Mouse (Mus musculus) CH12F3 (cell line): ENCODE measurements around the gene Gm20388.

ENCODE experiments used
- in situ Hi-C: fragments of 300-500 bp; cut with MboI; formaldehyde crosslinking; loops from 2 replicates; pipeline ENCODE4 v1.14.3; 2020; ENCODE audit warnings: low sequenced_read_pairs

Gene Gm20388

DNA sequence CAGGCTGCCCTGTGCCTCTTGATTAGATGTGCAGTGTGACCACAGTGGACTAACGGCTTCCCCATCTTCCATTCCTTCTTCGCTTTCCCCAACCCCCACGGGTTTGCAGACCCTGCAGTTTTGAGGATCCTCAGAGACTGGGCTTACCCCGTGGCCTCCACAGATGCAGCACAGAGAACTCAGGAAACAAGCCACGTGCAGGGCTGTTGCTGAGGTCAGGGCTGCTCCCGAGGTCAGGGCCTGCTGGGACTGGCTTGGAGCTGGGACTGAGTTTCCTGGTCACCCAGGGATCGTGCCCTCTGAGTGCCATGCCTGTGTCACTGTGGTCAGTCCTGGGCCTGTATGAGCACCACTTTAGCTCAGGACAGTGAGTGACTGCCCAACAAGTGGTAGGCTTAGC, 2554.3 kb downstream of the Gm20388 start:
- in situ Hi-C loops = no loop called here

DNA sequence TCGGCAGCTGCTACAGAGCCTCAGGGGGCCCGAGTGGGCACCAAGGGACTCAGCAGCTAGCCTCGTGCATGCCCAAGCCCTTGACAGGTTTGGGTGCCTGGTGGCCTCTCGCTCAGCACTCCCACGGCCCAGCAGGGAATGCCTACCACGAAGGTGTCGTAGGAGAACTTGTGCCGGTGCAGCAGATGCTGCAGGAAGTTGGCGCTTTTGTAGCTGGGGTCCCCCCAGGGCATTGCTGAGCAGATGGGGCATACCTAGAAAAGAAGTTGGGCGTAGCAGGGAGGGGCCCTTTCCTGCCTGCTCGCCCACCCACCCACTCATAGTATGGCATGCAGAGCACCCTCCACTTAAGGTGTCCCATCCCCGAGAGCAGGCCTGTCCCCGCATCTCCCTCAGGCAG, 2557.2 kb downstream of the Gm20388 start:
- in situ Hi-C loops = no loop called here

- in situ Hi-C loops = no loop called here
Observed at GRCm38 (mm10) chr8:122469407-122469806, 2558.8 kb downstream of the Gm20388 start.

DNA sequence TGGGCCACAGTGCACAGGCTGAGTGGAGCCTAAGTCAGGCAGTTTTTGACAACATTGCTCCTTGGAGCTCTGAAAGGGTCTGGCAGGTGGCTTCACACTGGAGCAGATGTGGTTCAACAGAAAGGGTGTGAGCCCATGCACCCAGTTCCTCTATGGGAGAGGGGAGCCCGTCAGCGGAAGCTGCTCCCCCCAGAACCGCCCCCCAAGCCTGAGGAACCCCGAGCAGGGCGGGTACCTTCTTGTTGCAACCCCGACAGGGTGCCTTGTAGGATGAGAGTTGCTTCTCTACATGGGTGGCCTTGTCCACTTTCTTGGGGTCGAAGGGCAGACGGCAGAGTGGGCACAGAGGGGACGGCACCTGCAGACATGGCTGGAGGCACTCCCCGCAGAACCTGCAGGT, 2559.3 kb downstream of the Gm20388 start:
- in situ Hi-C loops = no loop called here

DNA sequence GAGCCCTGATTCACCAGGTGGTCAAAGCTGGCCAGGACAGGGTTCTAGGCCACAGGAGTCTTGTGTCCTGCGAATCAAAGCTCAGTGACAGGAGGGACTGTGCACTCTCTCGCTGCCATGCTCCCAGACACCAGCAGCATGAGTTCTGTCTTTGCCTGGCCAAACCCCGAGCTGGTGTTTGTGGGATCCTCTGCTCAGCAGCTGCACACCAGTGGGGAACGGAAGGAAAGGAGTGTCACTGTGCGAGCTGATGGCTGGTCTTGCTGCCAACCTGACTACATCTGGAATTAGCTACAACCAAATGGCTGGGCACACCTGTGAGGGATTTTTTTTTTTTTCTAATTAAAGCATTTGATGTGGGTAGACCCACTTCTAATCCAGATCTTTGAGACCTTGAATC, 2560.1 kb downstream of the Gm20388 start:
- in situ Hi-C loops = no loop called here

DNA sequence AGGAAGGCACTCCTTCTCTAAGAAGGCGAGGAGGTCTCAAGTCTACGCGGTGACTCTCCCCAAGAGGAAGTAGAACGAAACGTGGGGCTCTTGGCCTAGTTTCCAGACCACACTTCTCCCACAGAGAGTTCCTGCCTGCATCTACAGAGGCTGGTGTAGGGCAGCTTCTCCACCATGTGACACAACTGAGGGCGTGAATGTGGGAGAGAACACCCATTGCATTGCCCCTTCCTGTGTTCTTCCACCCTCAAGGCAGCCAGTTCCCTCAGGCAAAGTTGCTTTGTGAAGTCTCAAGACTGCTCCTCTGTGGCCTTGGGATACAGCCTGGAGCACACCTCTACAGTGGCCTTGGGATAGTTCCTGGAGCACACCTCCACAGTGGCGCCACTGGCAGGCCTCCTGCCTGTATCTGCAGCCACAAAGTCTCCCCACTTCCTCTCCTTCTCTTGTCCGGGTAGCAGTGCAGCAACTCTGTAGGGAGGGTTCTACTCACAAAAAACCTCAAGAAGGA, 2563.3 kb downstream of the Gm20388 start:
- in situ Hi-C loops = no loop called here

- in situ Hi-C loops = no loop called here
Observed at GRCm38 (mm10) chr8:122474951-122475560, 2564.4 kb downstream of the Gm20388 start.

DNA sequence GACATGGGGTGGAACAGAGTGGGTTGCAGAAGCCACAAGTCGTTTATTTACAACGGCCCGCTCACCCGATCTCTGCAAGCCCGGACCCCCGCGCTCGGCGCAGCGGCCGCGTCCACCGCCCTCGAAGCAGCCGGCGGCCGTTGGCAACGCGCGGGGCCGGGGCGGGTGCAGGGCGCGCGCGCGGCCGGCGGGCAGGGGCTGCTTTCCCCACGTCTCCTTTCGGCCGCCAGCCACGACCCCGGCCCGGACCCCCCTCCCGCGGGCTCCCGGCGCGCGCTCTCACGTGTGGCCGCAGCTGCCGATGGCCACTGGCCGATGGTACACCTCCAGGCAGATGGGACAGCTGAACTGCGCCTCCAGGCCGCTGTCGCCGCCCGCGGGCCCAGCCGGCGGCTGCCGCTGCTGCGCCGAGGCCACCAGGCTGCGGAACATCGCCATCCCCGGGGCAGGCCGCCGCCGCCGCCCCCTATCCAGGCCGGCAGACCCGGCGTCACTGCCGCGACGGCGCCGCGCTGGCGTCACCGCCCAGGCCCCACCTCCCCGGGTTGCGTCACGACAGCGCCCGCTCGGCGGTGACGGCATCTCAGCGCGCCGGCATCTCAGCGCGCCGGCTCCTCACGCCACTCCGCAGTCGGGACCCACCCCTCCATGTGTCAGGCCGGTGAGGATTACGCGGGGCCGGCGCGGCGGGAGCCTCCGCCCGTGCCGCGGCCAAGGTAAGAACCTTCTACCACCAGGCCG, 2565.1 kb downstream of the Gm20388 start, which contains the start of the genes Rnf166 and Ctu2:
TSS of gene Rnf166 (minus strand) at position 485 of the 741 bp plus-strand sequence.
TSS of gene Ctu2 (plus strand) at position 564 of the 741 bp plus-strand sequence.
- in situ Hi-C loops = no loop called here

DNA sequence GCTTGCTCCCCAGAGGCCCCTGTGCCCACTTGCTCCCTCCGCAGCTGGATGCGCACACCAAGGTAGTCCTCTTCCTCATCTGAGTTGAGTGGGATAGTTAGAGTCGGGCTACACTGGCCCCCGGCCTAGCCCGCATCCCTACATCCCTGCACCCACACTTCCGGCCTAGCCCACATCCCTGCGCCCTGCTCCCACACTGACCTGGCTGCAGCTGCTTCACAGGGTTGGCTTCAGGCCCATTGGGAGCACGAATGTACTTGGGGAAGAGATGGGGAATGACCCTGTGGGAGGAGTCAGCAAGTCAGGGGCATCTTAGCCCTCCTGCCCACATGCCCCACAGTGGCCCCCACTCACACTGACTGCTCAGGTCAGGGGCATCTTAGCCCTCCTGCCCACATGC, 2571.8 kb downstream of the Gm20388 start:
- in situ Hi-C loops = no loop called here

DNA sequence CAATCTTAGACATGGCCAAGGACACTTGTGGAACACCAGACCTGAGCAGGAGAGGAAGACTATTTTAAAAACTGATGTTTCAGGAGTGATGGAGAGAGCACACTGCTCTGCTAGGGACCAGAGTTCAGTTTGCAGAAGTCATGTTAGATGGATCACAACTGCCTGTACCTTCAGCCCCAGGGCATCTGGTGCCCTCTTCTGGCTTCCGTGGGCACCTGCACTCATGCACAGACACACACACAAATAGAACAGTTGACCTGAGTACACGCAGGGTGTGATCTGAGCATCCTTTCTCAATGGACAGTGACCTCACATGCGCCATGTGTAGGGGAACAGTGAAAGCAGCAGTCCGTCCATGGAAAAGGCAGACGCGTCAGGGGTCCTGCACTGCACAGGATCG, 2573.2 kb downstream of the Gm20388 start:
- in situ Hi-C loops = no loop called here

DNA sequence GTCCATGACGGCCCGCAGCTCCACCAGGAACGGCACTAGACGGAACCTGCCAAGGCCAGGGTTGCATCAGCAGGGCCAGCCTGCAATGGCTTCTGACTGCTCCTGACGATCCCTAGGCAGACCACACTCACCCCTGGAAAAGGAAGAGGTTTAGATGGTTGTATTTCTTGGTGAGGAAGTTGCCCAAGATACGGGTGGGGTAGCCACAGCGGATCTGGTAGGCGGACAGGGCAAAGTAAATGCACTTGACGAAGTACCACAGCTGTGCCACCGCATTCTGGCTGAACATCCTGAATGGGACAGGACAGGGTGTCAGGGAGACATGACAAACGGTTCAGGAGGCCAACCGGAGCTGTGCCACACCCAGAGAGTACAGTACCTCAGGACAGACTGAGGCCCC, 2574.2 kb downstream of the Gm20388 start:
- in situ Hi-C loops = no loop called here

GRCm38 (mm10) chr8:122488387-122488786, 2577.7 kb downstream of the Gm20388 start:
- in situ Hi-C loops = no loop called here

GRCm38 (mm10) chr8:122497016-122497734, 2586.5 kb downstream of the Gm20388 start:
- in situ Hi-C loops = no loop called here

GRCm38 (mm10) chr8:122497912-122498311, 2587.3 kb downstream of the Gm20388 start:
- in situ Hi-C loops = no loop called here

GRCm38 (mm10) chr8:122500856-122501255, 2590.2 kb downstream of the Gm20388 start:
- in situ Hi-C loops = no loop called here

- in situ Hi-C loops = no loop called here
Observed at GRCm38 (mm10) chr8:122511552-122511951, 2600.9 kb downstream of the Gm20388 start.

DNA sequence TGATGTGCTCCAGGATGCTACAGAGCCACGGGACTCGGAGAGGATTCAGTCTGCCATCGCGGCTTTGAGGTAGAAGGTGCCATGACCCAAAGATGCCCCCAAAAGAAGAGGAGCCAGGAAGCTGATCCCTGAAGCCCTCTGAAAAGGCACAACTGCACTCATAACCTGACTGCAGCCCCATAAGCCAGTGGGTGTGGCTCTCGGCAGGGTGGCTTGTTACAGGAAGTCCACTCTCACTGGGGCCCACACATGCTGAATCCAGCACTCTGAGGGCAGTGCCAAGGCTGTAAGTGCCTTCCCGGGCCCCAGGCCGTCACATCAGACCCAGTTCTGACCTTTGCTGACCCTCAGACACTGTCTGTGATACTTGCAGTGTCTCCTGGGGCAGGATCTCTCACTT, 2601.8 kb downstream of the Gm20388 start:
- in situ Hi-C loops = no loop called here

GRCm38 (mm10) chr8:122515699-122516098, 2605.1 kb downstream of the Gm20388 start:
- in situ Hi-C loops = no loop called here

GRCm38 (mm10) chr8:122517541-122518190, 2607.0 kb downstream of the Gm20388 start:
- in situ Hi-C loops = no loop called here

GRCm38 (mm10) chr8:122520611-122521010, 2610.0 kb downstream of the Gm20388 start:
- in situ Hi-C loops = no loop called here
